ENCODE assay signal across 14 mouse cellular contexts in the genomic region with DNA sequence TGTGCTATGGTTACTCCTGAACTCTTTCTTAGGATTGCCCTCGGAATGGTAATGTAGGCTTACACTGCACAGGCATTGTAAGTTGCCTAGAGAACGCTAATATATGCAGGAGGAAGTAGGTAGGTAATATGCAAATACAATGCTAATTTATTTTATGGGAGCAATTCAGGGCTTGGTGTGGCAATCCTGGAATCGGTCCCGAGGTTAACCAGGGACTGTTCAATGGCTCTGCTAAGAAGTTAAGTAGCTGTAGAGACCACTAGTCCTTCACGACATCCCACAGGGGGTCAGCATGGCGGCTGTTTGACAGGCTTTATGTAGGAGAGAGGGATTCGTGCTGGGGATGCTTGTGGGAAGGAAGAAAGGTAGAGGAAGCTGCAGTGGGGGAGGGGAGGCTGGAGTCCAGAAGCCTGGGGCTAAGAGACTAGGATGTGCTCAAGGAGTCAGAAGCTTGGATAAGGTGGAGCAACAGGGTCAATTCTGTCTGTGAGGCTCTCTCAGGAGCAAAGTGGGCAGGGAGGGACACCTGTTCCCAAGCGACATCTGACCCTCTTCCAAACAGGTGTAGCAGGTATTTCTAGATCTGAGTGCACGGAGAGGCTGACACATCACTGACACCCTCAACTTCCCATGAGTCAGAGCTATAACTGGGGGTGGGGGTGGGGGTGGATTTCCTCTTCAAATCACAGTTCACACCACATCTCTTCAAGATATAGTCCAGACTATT. TPM values are rescaled to one million over a fixed set of nuclear protein-coding genes. Genes with fewer than 3 reads are reported as not detected.
DNase-seq lines count a peak whose midpoint lies in the region; ATAC-seq and TF ChIP-seq lines count a peak whose summit lies in the region.
"Had no signal": no experiment of that assay in that cellular context is flagged by ENCODE, and none has a peak within 500 bp of the region (broad histone marks: within the 10 kb centered on the region; RNA-seq: fewer than 3 reads in every experiment).

No protein-coding gene starts in this region.

- TF ChIP-seq EP300 in liver, postnatal 0 days (IDR thresholded peaks at IDR 0.05; ENCODE audit: low read depth) = no peak

- H3K4me2 ChIP-seq in forebrain, embryonic 16.5 days (ENCODE audit: low read length) = no peak overlapping the region
- no peak overlapping the region for H3K4me2 ChIP-seq in forebrain, embryonic 14.5 days (ENCODE audit: low read length)
- no peak overlapping the region for H3K4me2 ChIP-seq in liver, postnatal 0 days (ENCODE audit: low read depth, low read length)
- H3K4me2 ChIP-seq: liver, embryonic 13.5 days; midbrain, embryonic 13.5 days; neural tube, embryonic 13.5 days had no signal

- H3K79me2 ChIP-seq in liver, adult 2 months (ENCODE audit: control insufficient read depth, insufficient read depth, low read length) = no peaks in the 10 kb centered on the region

- TF ChIP-seq POLR2A in liver, adult 2 months (IDR thresholded peaks at IDR 0.05; ENCODE audit: extremely low read depth, insufficient read depth, low read length) = no peak

- no peaks in the 10 kb centered on the region for H3K9me3 ChIP-seq in forebrain, embryonic 16.5 days (ENCODE audit: control insufficient read depth, low read length)
- H3K9me3 ChIP-seq in forebrain, embryonic 14.5 days (replicated peaks; ENCODE audit: control insufficient read depth, low read length) = 0 out of 2 replicates have a peak, but pooled peaks cover 2% of the 10 kb centered on the region
- H3K9me3 ChIP-seq in liver, postnatal 0 days (ENCODE audit: low read length) = no peaks in the 10 kb centered on the region
- H3K9me3 ChIP-seq: midbrain, embryonic 13.5 days; neural tube, embryonic 13.5 days had no signal

- 62% methylated on average over 9 of the region's 9 CpGs for WGBS in forebrain, embryonic 16.5 days
- WGBS in forebrain, embryonic 14.5 days = 64% methylated on average over 9 of the region's 9 CpGs
- 45% methylated on average over 9 of the region's 9 CpGs for WGBS in liver, adult 2 months
- 55% methylated on average over 9 of the region's 9 CpGs for WGBS in liver, postnatal 0 days (ENCODE audit: insufficient replicate concordance)

- no peak overlapping the region for H3K27ac ChIP-seq in forebrain, embryonic 16.5 days (ENCODE audit: low read length)
- H3K27ac ChIP-seq in forebrain, embryonic 14.5 days (ENCODE audit: low read depth, low read length) = no peak overlapping the region
- no peak overlapping the region for H3K27ac ChIP-seq in liver, adult 2 months (replicated peaks; ENCODE audit: insufficient read depth, low read depth, low read length)
- no peak overlapping the region for H3K27ac ChIP-seq in liver, postnatal 0 days (ENCODE audit: low read depth)
- peak overlapping the region; percentile 28; the same call in 1 of the 2 replicates for H3K27ac ChIP-seq in brown adipose tissue, adult 24 weeks (replicated peaks; ENCODE audit: low read depth, low read length)
- H3K27ac ChIP-seq: liver, embryonic 13.5 days; midbrain, embryonic 13.5 days; neural tube, embryonic 13.5 days had no signal

- no peak for TF ChIP-seq CTCF in liver, adult 2 months (IDR thresholded peaks at IDR 0.05; ENCODE audit: low read depth, low read length)
- no peak for TF ChIP-seq CTCF in liver, postnatal 0 days (IDR thresholded peaks at IDR 0.05; ENCODE audit: low read depth)

- no peak overlapping the region for H3K9ac ChIP-seq in forebrain, embryonic 16.5 days (replicated peaks; ENCODE audit: low read depth, low read length)
- no peak overlapping the region for H3K9ac ChIP-seq in forebrain, embryonic 14.5 days (ENCODE audit: low read length)
- H3K9ac ChIP-seq in liver, adult 2 months (ENCODE audit: low read depth, low read length) = no peak overlapping the region
- H3K9ac ChIP-seq in liver, postnatal 0 days (replicated peaks) = no peak overlapping the region
- H3K9ac ChIP-seq: liver, embryonic 13.5 days; midbrain, embryonic 13.5 days; neural tube, embryonic 13.5 days had no signal

- H3K27me3 ChIP-seq in forebrain, embryonic 16.5 days (replicated peaks; ENCODE audit: control insufficient read depth, insufficient read depth, low read length) = no peaks in the 10 kb centered on the region
- H3K27me3 ChIP-seq in forebrain, embryonic 14.5 days (replicated peaks; ENCODE audit: control insufficient read depth, insufficient read depth, low read length) = no peaks in the 10 kb centered on the region
- H3K27me3 ChIP-seq in liver, adult 2 months (ENCODE audit: control insufficient read depth, insufficient read depth, low read length) = no peaks in the 10 kb centered on the region
- no peaks in the 10 kb centered on the region for H3K27me3 ChIP-seq in liver, postnatal 0 days (ENCODE audit: insufficient read depth, low read length)
- H3K27me3 ChIP-seq: liver, embryonic 13.5 days; midbrain, embryonic 13.5 days; neural tube, embryonic 13.5 days had no signal

- H3K4me1 ChIP-seq in forebrain, embryonic 16.5 days (replicated peaks; ENCODE audit: control insufficient read depth, insufficient read depth, low read length) = peaks cover 5% of the 10 kb centered on the region; the same call in 1 of the 2 replicates
- no peaks in the 10 kb centered on the region for H3K4me1 ChIP-seq in forebrain, embryonic 14.5 days (ENCODE audit: control insufficient read depth, insufficient read depth, low read length)
- peaks cover 12% of the 10 kb centered on the region for H3K4me1 ChIP-seq in liver, adult 2 months (ENCODE audit: control insufficient read depth, insufficient read depth, low read length)
- H3K4me1 ChIP-seq in liver, postnatal 0 days (ENCODE audit: insufficient read depth) = no peaks in the 10 kb centered on the region
- peaks cover 10% of the 10 kb centered on the region for H3K4me1 ChIP-seq in brown adipose tissue, adult 24 weeks (ENCODE audit: control insufficient read depth, insufficient read depth, insufficient read length, low read length)
- H3K4me1 ChIP-seq: liver, embryonic 13.5 days; midbrain, embryonic 13.5 days had no signal

- no peak for DNase-seq in forebrain, embryonic 14.5 days (ENCODE audit: low spot score)
- peak; percentile 73 for DNase-seq in liver, adult 2 months (ENCODE audit: extremely low read depth, low read depth, low spot score)
- DNase-seq in liver, postnatal 0 days = no peak
- DNase-seq in adrenal gland, postnatal 10 days = no peak
- DNase-seq in Muller cell, postnatal 12 days (ENCODE audit: inconsistent ontology term) = no peak
- DNase-seq: adrenal gland, postnatal 25 days; cerebellum, adult 11 months; liver, embryonic 13.5 days; thymus, postnatal 4 days had no signal

- H3K4me3 ChIP-seq in forebrain, embryonic 16.5 days (replicated peaks; ENCODE audit: low read length) = no peak overlapping the region
- no peak overlapping the region for H3K4me3 ChIP-seq in forebrain, embryonic 14.5 days (ENCODE audit: low read depth, low read length)
- H3K4me3 ChIP-seq in liver, adult 2 months (ENCODE audit: insufficient read depth, low read depth, low read length) = no peak overlapping the region
- H3K4me3 ChIP-seq in liver, postnatal 0 days (ENCODE audit: low read depth, low read length) = no peak overlapping the region
- no peak overlapping the region for H3K4me3 ChIP-seq in brown adipose tissue, adult 24 weeks (ENCODE audit: insufficient read depth, low read depth, low read length)
- H3K4me3 ChIP-seq: liver, embryonic 13.5 days; midbrain, embryonic 13.5 days; neural tube, embryonic 13.5 days had no signal

- ATAC-seq in forebrain, embryonic 16.5 days = peak; percentile 10; the same call in 1 of the 2 replicates
- ATAC-seq in forebrain, embryonic 14.5 days = no peak; the same call in 1 of the 2 replicates
- ATAC-seq in liver, postnatal 0 days = no peak
- ATAC-seq in megakaryocyte progenitor cell, adult 5-6 weeks (replicated peaks; ENCODE audit: poor library complexity) = 0 out of 2 replicates have a peak, but pooled peaks have one; percentile 20
- ATAC-seq: midbrain, embryonic 13.5 days had no signal

- no peaks in the 10 kb centered on the region for H3K36me3 ChIP-seq in forebrain, embryonic 16.5 days (ENCODE audit: control insufficient read depth, insufficient read depth)
- no peaks in the 10 kb centered on the region for H3K36me3 ChIP-seq in forebrain, embryonic 14.5 days (ENCODE audit: control insufficient read depth, insufficient read depth, low read length)
- H3K36me3 ChIP-seq in liver, adult 2 months (ENCODE audit: control insufficient read depth, insufficient read depth, low read length) = no peaks in the 10 kb centered on the region
- no peaks in the 10 kb centered on the region for H3K36me3 ChIP-seq in liver, postnatal 0 days (replicated peaks; ENCODE audit: insufficient read depth, low read length)
- H3K36me3 ChIP-seq: liver, embryonic 13.5 days; midbrain, embryonic 13.5 days; neural tube, embryonic 13.5 days had no signal

RNA-seq across cellular contexts. Expression of a gene that starts 19.0 kb away (rescaled TPM):
- polyA plus RNA-seq in forebrain, embryonic 16.5 days (2015; fragmentation: Nextera tagmentation; extraction: Ambion mirVana) = 16.5 and 22.7 TPM in 2 replicates
- polyA plus RNA-seq in forebrain, embryonic 14.5 days (2014; fragmentation: Nextera tagmentation; extraction: Ambion mirVana) = 19.7 and 22.7 TPM in 2 replicates
- 0.46 and 2.8 TPM in 2 replicates for total RNA-seq in liver, adult 2 months (2014; rRNA removed)
- polyA plus RNA-seq in liver, adult 2 months (2012; rRNA removed) = 0.28 and 0.45 TPM in 2 replicates
- 13.2 and 14.7 TPM in 2 replicates for polyA plus RNA-seq in liver, postnatal 0 days (2015; fragmentation: Nextera tagmentation; extraction: Ambion mirVana)
- polyA plus RNA-seq in brown adipose tissue, adult 24 weeks (2012; ENCODE audit: insufficient read depth, insufficient read length, missing spikeins) = not detected in 2 replicates
- total RNA-seq in megakaryocyte progenitor cell, adult 5-6 weeks (2015) = 22.4 and 23.4 TPM in 2 replicates
- total RNA-seq in megakaryocyte progenitor cell, adult 5-6 weeks (2017) = 35.8 and 36.8 TPM in 2 replicates
- 10 to 100 TPM in 1 of 2 experiments, 1 to 10 TPM in 1; 8.8 to 10.5 TPM for total RNA-seq in adrenal gland, postnatal 10 days (2021)

Comparison
In these comparisons a context has a peak if more than half of its experiments do, and no peak if none do; other contexts are left out.
1. ATAC-seq: peak in forebrain, embryonic 16.5 days (single experiment) and megakaryocyte progenitor cell, adult 5-6 weeks (single experiment); none in forebrain, embryonic 14.5 days (single experiment) and liver, postnatal 0 days (single experiment).